Mouse (Mus musculus): ENCODE results near the gene Fv1.

The Fv1 gene

DNA sequence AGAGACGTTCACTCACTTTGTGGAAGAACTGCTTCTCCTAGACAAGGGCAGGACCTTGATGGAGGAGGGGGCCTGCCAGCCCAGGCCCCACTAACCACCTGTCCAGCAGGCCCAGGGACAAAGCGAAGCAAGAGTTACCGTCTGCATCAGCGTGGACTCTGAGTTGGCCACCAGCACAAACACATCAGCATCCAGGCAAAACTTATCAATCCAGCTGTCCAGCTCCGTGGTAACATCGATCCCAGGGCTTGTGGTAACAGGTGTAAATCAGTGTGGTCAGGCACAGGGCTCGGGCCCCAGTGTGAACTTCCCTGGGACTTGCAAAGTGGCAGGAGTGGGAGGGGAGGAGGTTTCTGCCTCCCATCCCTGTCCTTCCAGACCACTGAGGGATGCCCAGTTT lies 18.5 kb downstream of the Fv1 start:
- DNase-seq: no peak

DNA sequence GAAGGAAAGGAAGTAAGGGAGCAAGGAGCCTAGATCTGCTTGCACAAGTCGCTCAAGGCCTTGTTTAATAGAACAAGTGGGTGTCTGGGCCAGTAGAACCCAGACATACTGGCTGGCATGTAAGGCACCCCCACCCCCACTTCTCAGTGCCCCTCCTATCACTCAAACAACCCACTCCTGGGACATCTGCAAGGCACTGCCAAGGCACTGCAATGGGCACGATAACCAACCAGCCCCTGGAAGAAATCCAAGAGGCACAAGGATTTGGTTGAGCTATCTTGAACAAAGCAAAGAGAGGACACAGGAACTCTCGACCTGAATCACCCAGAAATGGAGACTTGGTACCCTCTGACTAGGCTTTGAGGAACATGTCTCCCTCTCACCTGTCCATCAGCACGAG lies 19.5 kb downstream of the Fv1 start:
- no peak for DNase-seq

DNA sequence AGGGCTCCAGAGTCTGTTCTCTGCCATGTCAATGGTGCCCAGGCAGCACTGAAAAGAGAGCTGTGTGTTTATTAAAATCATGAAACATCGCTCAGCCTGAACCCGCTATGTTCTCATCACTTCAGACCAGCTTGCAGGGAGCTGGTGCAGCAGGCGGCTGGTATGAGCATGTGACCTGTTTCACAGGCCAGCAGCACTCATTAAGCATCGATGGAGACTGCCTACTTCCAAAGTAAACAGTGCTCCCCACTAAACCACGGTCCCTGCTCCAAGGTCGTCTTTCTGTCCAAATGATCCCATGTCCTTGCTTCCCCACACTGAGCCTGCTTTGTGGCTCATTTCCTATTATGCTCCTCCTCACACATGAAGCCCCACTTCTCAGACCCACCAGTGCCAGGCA lies 21.6 kb downstream of the Fv1 start:
- no peak for DNase-seq

DNA sequence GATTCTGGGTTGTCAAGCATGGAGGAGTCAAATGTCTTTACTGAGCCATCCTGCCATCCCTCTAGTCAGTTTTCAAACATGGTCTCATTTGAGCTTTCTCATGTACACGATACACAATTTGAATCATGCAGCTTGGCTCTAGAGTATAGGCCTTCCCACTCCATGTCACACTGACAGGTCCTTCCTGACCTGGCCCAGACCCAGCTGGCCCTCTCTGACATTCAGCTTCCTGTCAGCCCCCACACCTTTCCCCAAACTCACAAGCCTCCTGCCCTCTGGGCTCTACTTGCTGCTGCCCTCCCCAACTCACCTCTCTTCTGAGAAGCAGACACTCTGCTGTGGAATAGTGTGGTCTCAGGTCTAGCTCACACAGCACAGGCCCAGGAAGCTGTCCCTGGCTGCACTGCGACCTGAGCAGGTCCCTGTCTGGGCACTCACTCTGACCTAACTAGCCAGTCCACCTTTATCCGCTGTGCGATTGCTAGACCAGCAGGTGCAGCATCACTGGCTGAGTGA lies 27.1 kb downstream of the Fv1 start:
- DNase-seq: peak; percentile 33

DNA sequence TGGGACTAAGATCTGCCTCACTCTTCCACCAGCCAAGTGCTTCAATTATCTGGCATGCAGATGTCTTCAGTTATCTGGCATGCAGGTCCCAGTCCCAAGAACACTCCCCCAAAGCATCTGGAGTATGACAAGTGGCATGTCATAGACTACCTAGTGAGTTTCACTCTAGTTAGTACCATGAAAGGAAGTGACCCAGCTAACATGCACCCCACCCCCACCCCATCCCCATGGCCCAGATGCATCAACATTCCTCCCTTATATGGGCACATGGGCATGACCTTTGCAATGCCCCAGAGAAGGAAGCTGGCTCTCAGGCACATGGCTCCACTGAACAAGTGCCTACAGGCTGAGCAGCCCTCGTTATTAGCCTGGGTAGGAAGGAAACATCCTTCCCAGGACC lies 27.6 kb downstream of the Fv1 start:
- DNase-seq: no peak

DNA sequence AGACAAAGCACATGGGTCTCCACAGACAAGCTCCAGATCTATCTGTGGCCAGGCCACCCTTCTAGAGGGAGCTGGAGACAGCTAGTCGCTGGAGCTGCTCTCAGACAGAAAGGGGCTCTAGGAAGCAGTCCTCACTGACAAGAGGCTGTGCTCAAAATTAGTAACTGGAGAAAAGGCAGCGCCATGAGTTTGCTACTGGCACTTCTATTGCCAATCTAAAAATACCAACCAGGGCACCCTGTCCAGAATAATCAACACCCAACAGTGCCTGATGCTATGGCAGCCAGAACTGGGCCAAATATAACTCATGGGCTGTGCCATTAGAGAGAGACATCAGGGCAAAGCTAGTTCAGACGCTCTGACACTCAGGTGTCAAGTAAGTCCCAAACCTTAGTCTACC lies 28.6 kb downstream of the Fv1 start:
- DNase-seq: no peak

DNA sequence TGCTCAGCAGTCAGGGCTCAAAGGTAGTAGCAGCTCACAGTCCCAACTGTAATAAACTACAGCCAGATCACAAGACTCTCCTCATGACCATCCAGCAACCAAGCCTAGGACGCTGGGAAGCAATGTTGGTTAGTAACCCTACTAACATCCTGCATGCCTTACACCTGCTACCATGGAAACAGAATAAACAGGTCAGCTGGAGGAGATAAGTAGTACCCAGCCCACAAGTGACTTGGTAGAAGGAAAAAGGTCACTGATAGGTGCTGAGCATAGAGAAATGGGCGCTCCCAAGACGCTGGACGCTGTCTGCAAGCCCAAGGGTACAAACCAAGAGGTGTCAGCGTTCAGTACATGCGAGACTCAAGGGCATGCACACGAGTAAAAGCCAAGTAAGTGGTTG lies 31.7 kb downstream of the Fv1 start:
- no peak for DNase-seq

DNA sequence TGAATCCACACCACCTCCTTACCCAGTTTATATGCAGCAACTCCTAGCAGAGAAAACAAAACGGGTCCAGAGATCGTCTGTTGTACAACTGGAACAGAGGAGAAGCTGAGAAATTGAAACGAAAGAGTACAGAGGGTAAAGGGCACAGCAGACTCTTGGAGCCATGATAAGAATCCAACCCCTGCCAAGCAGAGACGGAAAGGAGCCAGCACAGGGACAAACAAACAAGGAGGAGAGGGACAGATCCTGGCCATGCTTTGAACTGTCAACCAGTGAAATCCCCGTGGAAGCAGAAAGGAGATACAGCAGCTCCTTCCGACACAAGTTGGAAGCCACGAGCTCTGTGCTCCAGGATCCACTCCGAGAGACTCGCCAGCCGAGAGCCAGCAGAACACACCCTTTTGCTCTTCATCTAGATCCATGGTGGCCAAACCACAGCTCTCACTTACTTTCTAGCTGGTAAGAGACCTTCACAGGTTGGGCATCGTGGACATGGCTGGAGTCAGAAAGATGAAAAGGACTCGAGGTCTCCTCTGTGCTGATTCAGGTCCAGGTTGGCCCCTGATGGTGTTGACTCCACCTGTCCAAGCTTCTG lies 34.2 kb downstream of the Fv1 start:
- no peak for DNase-seq

DNA sequence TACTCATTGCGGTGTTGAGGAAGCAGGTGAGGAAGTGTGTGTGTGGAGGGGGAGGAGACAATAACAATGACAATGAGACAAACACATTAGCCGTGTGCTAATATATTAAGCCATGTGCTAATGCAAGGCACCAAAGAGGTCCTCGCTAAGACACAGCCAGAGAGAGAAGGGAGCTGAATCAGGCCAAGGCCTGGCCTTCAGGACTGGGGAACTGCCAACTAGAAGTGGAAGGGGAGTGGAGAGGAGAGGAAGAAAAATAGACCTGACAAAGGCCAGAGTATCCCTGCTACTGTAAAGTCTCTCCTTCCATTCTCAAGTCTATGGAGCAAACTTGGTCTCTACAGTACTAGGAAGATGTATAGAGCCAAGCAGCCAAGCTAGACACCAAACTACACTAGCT lies 34.8 kb downstream of the Fv1 start:
- DNase-seq: no peak

DNA sequence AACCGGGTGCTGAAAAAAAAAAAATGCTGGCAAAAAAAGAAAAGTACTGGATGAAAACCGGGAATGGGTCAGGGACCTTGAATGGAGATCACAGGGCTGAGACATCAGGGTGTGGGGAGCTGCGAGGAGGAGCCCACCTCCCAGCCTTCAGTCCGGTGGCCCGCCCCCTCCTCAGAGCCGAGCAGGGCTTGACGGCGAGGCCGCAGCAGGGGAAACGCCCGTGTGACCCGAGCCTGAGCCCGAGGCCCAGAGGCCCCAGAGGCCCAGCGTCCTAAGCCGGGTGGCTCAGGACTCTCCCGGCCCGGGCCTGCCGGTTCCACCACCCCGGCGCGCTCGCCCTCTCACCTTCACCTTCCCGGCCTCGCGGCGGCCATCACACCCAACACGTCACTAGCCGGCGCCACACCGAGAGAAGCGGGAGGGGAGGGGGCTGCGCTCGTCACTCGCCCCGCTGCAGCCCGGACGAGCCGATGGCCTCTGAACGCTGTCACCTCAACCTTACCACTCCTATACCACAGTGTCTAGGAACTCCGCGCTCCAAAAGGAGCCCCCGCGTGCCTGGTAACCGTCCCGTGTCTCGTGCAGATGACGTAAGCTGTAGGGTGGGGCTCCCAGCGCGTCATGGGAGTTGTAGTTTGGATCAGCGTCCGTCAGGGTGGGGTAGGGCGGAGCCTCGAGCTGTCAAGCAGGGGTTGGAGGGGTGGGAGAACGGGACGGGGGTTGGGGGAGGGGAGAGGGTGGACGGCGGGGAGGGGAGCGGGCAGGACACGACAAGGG lies 35.7 kb downstream of the Fv1 start, which contains the start of gene Mfn2:
TSS of gene Mfn2 (minus strand) at position 392 of the 777 bp plus-strand sequence.
- DNase-seq: peak; percentile 93

DNA sequence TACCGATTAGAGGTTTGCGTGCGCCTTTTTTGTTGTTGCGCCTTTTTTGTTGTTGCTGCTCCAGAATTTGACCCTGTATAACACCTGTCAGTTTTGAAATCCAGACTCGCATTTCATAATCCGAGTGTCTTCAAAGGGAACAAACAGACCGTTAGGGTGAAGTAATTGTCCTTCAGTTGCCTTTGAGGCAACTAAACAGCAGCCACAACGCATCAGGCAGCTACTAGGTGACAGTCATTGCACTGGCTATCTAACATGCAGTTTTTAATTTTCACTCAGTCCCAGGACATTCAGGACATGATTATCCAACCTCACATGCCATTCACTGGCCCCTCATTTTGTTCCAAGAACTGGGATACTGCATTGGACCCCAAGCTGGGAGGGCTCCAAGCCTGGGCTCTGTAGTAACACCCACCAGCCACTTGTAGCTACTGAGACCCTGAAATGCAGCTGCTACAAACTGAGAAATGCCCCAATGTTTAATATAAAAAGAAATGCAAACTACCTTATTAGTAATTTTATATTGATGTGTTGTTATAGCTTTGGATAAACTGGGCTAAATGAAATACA lies 36.4 kb downstream of the Fv1 start:
- DNase-seq: no peak

DNA sequence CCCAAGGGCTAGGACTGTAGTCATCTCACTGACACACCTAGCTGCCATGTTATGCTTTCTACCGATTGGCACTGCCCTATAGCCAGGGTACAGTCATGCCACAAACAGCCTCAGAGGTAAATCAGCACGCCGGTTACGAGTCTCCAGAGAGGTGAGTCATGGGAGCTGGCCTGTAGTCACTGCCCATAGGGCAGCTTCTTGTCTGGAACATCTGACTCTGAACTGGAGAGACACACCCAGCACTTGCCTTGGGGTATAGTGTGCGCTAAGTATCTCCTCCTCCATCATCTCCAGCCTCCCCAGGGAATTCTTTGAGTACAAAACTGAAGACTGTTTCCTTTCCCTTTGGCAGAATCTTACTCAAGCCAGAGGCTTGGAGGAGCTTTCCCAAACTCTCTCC lies 37.5 kb downstream of the Fv1 start:
- no peak for DNase-seq

DNA sequence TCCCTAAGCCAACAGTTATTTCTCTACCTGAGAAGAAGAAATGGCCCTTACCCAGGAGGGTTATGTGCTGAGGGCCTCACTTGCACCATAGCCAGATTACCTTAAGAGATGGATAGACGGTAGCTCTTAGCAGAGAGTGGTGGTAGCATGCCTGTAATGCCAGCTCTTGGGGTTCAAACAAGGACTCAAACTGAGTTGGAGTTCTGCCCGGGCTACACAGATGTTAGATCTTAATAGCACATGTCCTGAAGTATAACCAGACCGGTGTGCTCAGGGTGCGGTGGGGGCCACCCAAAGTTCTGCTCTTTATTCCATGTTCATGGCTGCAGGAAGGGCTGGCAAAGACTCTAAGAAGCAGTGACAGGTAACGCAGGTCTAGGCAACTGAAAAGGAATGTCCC lies 40.7 kb downstream of the Fv1 start:
- DNase-seq: no peak

DNA sequence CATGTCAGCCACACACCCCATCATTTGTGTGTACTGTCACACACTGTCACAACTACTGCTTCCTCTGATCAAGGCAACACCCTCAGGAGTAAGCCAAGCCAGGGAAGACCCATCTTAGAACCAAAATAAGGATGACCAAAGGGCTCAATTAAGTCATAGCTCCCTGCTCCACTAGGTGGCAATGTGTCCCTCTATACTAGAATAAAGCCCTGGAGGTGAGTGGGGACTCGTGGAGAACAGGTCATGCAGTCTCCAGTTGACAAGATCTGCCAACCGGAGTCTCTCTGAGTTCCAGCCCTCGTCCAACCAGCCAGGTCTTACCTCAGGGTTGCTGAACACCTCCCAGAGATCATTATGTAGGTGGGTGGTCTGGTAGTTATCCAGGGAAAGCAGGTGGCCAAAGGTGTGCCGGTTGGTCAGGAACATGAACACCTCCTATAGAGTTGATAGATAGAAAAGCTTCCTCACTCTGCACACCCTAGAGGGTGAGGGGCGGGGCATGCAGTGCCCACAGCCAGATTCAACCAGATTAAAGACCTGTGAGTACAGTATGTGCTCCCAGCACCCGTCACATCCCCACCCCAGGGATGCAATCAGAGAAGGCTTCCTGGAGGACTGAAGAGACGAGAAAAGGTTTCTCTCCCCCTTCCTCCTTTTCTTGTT lies 49.8 kb downstream of the Fv1 start:
- DNase-seq: peak; percentile 79
